Mouse (Mus musculus) thymus, postnatal 36 days (tissue): ENCODE measurements at regions not wholly inside any gene's neighbourhood (a gene's known extent, or its start where the extent isn't known, plus 50 kb on each side); places are given as distances from the start of the nearest gene placed in this dataset.

ENCODE experiments used
- DNase-seq, 2 experiments: peaks; one replicate each; pipeline ENCODE4 v3.0.0; 2022; ENCODE audit warnings: mixed read lengths in 2 of 2

DNA sequence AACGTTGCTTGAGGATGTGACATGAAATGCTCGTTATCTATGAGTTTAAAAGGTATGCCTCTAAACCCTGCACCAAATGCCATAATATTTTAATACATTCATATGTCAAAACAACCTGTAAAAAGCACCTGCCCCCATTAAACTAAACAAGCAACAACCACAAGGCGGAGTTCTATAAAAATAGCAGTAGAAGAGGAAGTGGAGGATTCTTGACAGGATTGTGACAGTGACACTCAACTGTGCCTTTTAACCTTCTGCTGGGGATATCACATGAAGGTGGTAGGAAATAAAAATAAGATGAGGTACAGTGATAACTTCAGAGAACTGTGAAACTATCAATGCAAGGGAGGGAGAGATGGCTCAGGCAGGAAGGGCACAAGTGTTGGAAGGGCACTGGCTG, 58.6 kb upstream of the Dbx2 start:
- no peak for DNase-seq

DNA sequence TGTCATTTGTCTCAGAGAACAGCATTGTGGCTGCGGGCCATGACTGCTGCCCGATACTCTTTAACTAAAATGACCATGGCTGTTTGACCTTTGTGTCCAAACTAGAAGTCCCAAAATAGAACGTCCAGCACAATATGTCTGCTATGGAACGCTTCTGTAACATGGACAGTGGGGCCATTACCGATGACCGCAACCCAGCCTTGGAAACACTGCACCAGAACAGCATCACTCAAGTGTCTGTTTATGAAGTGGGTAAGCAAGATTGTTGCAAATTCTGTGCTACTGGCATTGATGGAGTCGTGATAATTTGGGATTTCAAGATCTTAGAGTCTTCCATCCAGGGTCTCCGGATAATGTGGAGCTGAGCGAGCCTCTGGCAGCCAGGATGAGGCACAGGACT, 60.2 kb upstream of the Dbx2 start:
- no peak for DNase-seq

DNA sequence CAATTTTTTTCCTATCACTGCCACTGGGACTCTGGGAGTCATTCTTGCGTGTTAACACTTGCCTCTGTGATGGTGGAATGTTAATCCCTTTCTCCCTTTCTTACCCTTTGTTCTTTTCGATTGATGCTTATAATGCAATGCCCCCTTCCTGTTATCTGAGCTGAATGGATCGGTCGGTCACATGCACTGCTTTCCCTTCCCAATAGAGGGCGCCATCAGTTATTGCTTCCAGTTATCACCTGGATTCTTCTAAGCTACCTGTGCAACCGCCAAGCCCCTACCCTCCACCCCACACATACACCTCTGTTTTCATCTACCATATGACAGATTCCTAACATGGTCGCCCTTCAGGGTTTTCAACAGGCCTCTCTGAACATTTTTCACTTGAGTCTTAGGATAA, 66.9 kb upstream of the Ano6 start:
- DNase-seq, result peak; percentile 50 to 51

- peak; percentile 95 to 96 for DNase-seq
These were observed 64.8 kb upstream of the Ano6 start for GRCm38 (mm10) chr15:95725866-95726265.

DNA sequence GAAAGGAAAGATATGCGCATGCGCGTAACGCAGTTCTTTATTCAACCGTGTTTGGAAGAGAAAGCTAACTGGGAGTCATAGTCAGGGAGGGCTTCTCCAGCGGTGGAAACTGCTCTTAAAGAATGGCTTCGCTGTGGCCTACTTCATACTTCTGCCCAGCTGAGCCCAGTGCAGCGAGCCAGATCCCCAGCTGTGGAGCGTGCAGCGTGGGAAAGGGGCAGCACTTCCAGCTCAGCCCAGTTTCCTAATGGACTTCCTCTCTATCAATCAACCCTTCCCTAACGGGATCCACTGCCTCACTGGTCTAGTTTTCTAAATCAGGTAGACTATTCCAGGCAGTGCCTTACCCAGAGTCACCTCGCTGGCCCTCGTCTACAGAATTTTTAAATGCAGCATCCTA, 64.1 kb upstream of the Ano6 start:
- peak in 1 of 2 experiments; percentile 27 for DNase-seq

DNA sequence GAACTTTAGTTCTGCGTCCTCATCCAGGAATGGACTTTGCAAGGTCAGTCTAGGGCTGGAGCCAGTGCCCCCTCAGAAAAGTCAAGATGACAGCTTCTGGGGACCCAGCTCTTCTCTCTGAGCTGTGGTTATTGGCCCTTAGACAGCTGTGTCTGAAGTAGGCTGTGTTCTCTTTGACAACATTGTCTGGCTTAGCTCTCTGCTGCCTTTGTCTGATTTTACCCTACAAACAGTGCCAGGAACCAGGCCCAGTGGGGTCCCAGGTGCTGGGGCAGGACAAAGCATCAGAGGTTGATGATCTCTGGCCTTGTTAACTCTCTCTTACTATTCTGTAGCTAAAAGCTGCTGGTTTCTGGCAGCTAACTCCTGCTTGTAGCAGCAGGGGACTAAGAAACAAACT, 54.9 kb upstream of the Ano6 start:
- DNase-seq, result peak; percentile 29 to 40
